Mouse (Mus musculus) megakaryocyte, adult 5-6 weeks (primary cell): ENCODE results near the gene AC131692.1. TPM values are rescaled to one million over a fixed set of nuclear protein-coding genes. Genes with fewer than 3 reads are reported as not detected.
A peak's percentile ranks its signal among the peaks of the same experiment; 100 is the strongest.
"Not testable (repeated sequence)": the region's sequence is repeated elsewhere in the genome, so short reads cannot be mapped to it uniquely, and the experiment has no call there.

Experiments
- ATAC-seq: 2 replicates; pipeline ENCODE4 v1.8.0; 2016; ENCODE audit warnings: mild to moderate bottlenecking, inconsistent platforms; ENCODE audit not compliant: poor library complexity, severe bottlenecking
- total RNA-seq, 2 experiments: library from RNA; stranded (forward) in 1 of 2; stranded (reverse) in 1 of 2; fragments of 153-499, 151-499 nt in 1 of 2; fragments of 221-1000, 200-1000 nt in 1 of 2; gene quantifications; 2 replicates each; pipeline versions ENCODE4 v1.2.3 to v1.2.4; 2015 to 2017

AC131692.1 gene
- total RNA-seq, 2 experiments from 2014 or later = 0.15 to 0.62 TPM

DNA sequence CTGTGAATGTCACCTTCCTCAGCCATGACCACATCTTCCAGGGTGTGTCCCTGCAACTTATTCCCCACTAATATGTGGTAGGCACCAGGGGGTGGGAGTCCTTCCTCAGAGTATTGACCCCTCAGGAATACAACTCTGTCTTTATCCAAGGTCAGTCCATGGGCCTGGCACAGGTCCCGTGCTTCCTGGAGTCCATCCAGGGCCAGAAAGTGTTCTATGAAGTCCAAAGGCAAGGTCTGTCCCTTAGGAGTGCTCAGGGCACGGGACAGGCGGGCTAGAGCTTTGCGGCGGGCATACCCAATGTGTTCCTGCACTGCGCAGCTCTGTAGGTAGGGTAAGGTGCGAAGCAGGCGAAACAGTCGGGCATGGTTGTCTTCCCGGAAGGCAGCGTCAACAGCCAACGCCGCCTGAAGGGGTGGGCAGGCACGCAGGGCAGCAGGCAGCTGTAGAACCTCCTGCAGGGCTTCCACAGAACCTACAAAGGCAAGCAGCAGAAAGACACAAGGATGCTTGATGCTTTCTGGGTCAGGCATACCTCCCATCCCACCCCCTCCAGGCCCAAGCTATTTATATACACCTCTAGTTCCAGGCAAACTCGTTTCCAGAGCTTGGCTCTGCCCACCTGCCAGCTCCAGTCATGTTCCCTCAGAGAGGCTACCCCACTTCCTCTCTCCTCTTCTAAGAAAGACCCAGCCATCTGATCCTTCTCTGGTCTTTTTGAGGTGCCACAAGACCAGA, 22.1 kb downstream of the AC131692.1 start:
- ATAC-seq = no peak

DNA sequence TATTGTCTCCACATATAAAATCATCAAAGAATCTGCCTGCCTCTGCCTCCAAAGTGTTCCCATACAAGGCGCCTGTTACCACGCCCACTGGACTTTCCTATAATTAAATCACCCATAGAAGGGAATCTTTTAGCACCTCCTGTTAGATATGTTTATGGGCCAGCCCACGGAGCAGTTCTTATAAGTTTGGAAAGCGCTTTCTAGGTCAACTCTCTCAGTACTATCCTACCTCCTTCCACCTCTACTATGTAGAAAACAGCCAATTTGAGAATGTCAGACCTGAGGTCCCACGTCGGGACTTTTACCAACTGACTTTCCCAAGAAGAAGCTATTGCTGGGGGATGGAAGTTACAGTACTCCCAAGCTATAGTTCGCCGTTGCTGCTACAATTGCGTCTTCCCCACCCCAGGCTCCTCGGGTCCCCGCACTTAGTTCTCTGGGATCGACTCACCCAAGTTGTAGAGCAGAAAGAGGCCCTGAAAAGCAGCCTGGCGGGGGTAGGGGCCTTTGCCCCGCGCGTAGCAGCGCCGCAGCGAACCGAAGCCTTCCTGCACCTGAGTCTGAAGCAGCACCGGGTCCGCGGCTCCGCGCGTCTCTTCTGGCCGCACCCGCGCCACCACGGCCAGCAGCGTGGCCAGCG, 23.2 kb downstream of the AC131692.1 start:
- ATAC-seq = no peak

DNA sequence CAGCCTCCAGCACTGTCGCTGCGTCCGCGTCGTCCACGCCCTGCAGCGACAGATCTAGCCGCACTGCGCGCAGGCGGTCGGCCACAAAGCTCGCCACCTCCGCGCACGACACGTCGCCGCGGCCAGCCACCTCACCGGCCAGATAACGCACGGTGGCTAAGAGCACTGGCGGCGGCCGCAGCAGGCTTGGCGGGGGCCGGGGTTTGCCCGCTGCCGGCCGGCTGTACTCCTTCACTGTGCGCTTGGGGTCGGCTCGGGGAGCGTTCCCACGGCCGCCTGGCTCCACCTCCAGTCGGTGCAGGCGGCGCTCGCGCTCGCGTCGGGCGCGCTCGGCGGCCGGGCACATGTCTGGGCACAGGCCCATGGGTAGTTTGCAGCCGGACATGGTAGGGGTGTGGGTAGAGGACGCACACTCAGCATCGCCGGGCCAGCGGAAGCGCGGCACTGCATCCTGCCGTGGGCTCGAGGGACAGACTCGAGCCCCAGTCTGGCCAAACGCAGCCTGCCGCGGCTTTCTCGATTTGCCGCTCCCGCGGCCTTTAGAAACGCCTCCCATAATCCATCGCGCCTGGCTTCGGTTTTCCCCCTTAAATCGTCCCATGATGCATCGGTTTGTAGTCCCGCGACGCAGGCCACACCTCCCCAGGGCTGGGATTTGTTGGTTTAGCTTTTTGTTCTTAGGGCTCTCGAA, 23.9 kb downstream of the AC131692.1 start, which contains the start of gene Sac3d1:
Sac3d1 (minus strand) TSS at position 665 of the 691 bp plus-strand sequence.
- ATAC-seq = peak; percentile 92

DNA sequence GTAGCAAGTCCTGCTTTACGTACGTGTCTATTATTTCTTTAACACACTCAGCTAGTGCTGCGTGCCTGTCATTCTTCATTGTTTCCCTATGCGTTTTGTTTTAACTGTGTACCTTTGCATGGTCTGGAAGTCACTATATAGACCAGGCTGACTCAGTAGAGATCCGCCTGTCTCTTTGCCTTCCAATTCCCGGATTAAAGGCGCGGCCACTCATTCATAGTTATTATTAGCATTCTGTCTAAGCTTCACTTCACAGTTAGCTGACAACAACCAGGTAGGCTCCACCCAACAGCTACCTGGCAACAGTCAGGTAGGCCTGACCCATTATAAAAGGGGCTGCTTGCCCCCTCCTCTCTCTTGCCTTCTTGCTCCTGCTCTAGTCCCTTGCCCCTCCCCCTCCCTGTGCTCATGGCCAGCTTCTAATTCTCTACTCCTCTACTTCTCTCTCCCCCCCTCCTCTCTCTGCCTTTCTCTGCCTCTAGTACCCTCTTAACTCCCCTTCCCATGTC, 24.5 kb downstream of the AC131692.1 start:
- ATAC-seq = peak; percentile 4; the same call in 1 of the 2 replicates

DNA sequence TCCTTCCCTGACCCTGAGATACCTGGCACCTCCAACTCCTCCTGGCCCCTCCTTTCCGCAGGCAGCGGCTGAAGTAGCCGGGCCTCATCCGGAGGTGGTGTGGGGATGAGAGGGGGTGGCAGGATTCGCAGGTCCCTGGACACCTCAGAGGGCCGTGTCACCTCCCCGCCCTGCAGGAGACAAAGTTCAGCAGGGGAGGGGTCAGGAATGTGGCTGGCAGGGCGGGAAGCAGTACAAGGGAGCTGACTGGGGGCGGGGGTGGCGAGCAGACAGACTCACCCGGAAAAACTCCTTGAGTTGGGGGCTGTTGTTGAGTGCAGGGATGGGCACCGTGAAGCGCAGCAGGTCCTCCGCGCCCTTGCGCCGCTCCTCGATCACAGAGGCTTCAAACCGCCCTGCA, 27.5 kb downstream of the AC131692.1 start:
- no peak for ATAC-seq

DNA sequence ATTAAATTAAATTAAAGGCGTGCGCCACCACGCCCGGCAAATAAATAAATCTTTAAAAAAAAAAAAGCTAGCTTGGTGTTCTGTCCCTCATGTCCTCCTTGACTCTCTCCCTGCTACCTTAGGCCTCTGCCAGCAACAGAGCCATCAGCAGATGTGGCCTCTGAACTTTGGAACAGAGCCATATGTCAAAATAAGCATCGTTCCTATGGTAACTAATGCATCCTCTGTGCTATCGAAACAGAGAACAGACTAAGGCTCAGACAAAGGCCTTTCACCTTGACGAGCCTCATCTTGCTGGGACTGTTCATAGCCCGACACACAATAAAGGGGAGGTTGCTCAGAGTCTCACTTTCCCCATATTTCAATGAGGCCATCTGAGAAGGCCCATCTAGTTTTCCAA, 29.1 kb downstream of the AC131692.1 start:
- no peak for ATAC-seq

DNA sequence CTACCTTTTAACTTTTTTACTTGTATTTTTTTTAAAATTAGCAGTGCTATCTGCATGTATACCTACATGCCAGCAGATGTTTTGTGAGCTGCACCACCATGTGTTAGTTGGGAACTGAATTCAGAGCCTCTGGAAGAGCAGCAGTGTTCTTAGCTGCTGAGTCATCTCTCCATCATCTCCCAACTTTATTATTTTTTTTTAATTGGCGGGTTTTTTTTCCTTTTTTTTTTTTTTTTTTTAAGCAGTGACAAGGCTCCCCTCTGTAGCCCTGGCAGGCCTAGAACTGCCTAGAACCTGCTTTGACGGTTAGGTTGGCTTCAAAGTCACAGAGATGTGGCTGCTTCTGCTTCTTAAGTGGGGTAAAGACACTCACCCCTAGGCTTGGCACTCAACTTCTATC, 30.7 kb downstream of the AC131692.1 start:
- no peak for ATAC-seq

DNA sequence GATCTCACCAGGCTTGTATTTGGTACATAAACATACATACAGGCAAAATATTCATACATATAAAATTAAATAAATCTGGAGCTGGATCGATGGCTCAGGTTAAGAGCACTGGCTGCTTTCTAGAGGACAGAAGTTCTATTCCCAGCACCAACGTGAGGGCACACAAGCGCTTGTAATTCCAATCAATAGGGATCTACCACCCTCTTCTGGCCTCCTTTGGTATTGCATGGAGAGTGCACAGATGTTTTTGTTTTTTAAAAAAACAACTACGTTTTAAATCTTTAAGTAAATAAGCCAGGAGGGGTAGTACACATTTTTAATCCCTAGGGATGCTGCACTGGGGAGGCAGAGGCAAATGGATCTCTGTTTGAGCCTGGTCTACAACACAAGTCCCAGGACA, 32.1 kb downstream of the AC131692.1 start:
- peak; percentile 22; the same call in 1 of the 2 replicates for ATAC-seq

DNA sequence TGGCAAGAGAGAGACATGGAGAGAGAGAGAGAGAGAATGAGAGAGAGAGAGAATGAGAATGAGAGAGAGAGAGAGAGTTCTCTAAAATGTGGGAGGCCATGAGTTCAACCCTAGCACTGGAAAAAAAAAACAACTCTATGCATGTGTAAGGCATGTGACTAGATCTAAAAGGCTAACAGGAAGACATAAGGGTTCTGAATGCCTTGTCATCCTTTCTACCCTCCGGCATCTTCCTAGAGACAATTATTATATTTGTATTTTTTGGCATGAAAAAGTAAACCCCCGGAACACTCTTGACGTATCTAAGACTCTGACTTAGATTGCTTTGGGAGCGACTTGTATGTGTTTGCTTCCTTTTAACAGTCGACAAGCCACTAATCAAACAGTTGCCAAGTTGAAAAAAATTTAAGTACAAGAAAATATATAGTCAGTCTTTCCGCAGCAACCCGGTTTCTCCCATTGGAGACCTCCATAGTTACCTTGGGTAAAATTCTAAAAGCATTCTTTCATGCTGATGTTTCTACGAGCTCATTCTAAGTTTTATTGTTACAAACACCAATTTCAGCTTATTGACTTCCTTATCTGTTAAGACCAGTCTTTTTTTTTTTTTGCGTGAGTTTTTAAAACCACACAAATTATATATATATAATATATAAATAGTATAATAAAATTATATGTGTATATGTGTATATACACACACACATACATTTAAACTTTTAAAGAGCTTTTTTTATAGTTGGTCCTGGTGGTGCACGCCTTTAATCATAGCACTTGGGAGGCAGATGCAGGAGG, 32.8 kb downstream of the AC131692.1 start:
- no peak for ATAC-seq

DNA sequence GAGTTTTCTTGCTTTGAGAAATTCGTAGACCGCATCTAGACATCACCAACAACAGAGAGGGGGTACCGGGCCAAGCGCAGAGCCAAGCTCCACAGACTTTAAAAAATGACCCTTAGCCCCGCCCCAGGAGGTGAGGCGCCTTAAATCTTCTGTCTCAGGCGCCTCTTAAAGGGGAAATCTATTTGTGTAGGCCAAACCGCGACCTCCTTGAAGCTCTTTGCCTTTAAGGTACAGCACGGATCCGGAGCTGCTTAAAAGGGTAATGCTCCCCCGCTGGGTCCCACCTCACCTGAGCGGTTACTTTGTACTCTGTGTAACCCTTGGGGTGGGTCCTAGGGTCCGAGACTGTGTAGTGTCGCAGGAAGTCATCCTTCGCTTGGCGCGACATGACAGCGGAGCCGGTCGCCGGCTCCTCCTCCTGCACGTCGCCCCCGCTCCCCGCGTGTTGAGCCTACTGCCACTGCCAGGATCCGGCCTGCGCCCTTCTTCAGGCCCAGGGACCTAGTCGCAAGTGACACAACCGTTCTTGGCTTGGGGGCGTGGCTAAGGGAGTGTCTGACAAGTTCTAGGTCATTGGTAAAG, 33.6 kb downstream of the AC131692.1 start, which contains the start of gene Snx15:
Snx15 (minus strand) TSS at position 545 of the 582 bp plus-strand sequence.
- ATAC-seq = peak; percentile 95

DNA sequence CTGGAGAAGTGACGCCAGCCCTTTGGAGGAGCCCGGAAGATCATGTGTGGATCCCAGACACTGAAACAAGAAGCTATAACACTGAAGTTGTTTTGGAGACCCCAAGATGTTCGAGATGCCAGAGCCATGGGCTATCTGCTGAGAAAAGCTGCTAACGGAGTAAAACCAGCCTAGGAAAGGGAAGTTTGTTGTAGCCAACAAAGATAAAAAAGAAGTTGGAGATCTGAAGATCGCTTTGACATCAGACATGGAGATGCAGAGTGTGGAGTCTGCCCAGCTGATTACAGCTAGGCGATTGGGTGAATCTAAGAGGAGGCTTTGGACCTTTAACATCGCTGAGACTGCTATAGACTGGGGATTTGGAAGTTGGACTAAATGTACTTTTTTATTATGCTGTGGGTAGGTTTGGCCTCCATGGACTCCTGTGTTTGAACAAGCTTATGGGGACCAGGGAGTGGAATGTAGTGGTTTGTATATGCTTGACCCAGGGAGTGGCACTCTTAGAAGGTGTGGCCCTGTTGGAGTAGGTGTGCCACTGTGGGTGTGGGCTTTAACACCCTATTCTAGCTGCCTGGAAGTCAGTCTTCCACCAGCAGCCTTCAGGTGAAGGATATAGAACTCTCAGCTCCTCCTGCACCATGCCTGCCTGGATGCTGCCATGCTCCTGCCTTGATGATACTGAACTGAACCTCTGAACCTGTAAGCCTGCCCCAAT, 36.4 kb downstream of the AC131692.1 start:
- ATAC-seq = not testable (repeated sequence)

DNA sequence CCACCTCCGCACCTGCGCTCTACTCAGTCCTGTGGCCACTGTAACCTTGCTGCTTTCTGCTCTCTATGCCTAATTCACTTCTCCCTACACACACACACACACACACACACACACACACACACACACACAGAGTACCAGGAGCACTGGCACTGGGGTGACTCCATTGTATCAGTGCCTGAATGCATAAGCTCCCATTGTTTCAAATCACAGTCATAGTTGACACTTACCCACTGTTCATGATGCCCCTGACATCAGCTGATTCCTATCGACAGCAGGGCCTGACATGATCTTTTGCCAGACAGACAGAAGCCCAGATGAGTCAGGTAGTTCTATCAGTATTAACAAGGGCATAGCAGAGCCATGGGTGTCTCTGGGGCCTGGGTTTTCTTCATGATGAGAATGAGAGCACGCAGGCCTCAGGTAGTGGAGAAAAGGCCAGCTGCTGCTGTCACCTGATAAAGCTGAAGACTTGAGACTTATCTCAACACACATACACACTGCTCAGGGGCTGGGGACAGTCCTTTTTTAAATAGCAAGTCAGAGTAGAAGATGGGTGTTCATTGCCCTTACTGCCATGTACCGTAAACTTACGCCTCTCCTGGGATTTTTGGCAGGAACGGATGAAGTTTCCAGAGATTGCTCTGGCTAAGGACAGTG, 38.1 kb downstream of the AC131692.1 start:
- ATAC-seq = no peak

DNA sequence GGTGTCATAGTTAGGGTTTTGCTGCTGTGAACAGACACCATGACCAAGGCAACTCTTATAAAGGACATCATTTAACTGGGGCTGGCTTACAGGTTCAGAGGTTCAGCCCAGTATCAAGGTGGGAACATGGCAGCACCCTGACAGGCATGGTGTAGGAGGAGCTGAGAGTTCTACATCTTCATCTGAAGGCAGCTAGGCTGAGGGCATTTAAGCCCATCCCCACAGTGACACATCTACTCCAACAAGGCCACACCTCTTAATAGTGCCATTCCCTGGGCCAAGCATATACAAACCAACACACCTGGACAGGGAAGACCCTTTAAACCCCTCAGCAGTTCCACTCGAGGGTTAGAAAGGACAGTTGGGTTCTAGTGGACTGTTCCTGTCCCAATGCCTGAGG, 39.0 kb downstream of the AC131692.1 start:
- not testable (repeated sequence) for ATAC-seq

DNA sequence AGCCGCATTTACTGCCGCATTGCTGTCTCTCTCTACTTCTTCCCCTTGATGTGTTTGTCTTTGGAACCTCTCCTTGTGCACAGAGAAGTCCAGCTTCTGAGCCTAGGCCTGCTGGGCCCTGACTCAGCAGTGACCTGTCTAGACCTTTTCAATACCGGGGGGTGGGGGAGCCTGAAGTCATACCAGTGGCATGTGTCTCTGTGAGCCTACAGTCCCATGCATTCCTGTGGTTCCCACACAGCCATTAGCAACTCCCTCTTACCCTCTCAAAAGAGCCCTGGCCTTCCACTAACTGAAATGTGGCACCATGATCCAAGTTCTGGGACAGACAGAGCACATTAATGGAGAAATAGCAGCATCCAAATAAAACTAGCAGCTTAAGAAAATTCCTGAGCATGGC, 42.2 kb downstream of the AC131692.1 start:
- ATAC-seq = no peak

DNA sequence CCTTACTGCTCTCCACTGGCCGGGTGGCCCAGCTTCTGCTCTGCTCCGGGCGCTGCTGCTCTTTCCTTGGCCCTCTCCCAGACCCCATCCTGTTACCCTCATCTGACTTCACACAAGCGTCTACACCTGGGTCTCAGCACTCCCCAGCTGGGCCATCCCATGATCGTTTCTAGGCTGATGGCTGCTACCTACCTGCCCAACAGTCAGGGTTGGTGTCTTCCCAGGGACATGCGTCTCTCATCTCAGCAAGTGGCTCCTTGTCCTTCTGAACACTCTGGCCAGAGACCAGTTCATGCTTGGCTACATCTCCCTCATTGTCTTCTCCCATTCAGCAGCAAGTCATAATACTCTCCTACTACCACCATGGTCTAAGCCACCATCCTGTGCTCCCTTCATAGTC, 45.5 kb downstream of the AC131692.1 start:
- ATAC-seq = no peak

DNA sequence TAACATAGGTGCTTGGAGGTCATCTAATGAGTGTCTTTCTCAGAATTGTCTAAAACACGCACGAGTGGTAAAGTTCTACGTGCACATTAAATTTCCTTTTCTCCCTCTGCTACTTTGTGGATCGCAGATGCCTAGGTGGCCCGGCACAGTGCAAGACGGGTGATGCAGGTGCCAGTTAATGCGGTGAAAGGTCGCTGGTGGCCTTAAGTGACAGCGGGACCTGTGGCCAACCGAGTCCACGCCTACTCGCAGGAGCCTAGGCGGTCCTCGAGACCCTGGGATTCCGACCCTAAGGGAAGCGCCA, 46.1 kb downstream of the AC131692.1 start:
- ATAC-seq = no peak; the same call in 1 of the 2 replicates

DNA sequence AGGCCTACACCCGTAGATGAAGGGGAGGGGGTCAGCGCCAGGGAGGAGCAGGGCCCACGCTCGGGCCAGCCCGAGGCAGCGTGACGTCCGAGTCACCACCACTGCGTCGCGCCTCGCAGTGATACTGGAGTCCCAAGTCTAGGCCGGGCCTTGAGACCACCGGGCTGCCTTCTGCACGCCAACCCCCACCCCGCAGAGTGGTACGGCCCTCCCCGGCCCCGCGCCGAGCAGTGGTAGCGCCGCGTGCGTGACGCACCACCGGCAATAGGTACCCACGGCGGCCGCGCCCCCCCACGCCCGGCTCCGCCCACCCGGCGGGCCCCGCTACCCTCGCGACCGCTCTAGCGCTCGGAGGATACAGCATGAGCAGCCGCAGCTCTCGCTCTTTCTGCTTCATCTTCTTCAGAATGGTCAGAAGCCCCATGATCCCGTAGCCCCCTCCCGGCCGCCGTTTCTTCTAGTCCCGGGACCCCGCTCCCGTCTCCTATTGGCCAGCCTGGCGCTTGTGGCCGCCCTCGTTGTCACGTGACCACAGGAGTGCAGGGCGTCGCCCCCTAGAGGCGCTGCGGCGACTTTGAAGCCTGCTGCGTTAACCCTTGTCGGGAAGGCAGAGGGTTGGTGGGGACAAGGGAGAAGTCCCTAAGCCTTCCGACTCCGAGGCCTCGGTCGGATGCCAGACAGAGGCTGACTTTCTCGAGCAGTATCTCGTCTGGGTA, 46.6 kb downstream of the AC131692.1 start, which contains the start of gene Batf2:
Batf2 (plus strand) TSS at position 306 of the 716 bp plus-strand sequence.
- ATAC-seq = peak; percentile 89

DNA sequence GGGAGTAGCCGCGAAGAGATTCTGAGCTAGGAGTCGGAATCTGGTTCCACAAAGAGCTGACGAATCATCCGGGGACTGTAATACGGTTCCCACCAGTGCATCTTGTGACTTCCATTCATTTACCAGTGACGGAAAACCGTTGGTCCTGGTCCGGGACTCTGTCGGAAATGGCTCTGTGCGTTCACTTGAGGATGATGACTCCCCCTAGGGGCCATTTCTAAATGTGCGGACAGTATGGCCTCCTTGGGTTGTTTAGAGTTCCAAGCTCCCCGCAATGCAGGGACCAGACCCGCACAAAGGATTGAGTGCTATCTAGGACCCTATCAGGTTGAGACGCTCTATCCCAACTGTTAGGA, 47.2 kb downstream of the AC131692.1 start, which contains the start of gene Arl2:
Arl2 (minus strand) TSS at position 155 of the 356 bp plus-strand sequence.
- ATAC-seq = peak; percentile 74
